Comparison of ENCODE assay signal across 24 mouse cellular contexts in genomic region chr4:94394462-94394861, GRCm38 (mm10).
"Had no signal": no experiment of that assay in that cellular context is flagged by ENCODE, and none has a peak within 500 bp of the region (broad histone marks: within the 10 kb centered on the region; RNA-seq: fewer than 3 reads in every experiment).

No protein-coding gene starts in this region.

- H3K9ac ChIP-seq: heart, embryonic 12.5 days; hindbrain, embryonic 12.5 days; hindbrain, embryonic 15.5 days; intestine, embryonic 15.5 days; limb, embryonic 12.5 days had no signal

- H3K27me3 ChIP-seq: heart, embryonic 12.5 days; hindbrain, embryonic 12.5 days; hindbrain, embryonic 15.5 days; intestine, embryonic 15.5 days; limb, embryonic 12.5 days had no signal

- ATAC-seq: inflammation-experienced regulatory T-cells, adult 6 months; intestine, embryonic 15.5 days; intestine, postnatal 0 days had no signal

- H3K4me2 ChIP-seq: heart, embryonic 12.5 days; hindbrain, embryonic 12.5 days; hindbrain, embryonic 15.5 days; intestine, embryonic 15.5 days; limb, embryonic 12.5 days had no signal

- H3K9me3 ChIP-seq: heart, embryonic 10.5 days; heart, embryonic 12.5 days; hindbrain, embryonic 10.5 days; hindbrain, embryonic 12.5 days; hindbrain, embryonic 15.5 days; intestine, embryonic 15.5 days; limb, embryonic 10.5 days; limb, embryonic 12.5 days had no signal

- H3K27ac ChIP-seq: gastrocnemius, adult 2 months; heart, embryonic 10.5 days; hindbrain, embryonic 10.5 days; hindbrain, embryonic 12.5 days; hindbrain, embryonic 15.5 days; intestine, embryonic 15.5 days; layer of hippocampus, adult 2 months; left cerebral cortex, adult 2 months; limb, embryonic 10.5 days; limb, embryonic 12.5 days had no signal

- DNase-seq: gastrocnemius, adult 2 months; gastrocnemius, postnatal 10 days; gastrocnemius, postnatal 25 days; heart, adult 18-20 months; heart, postnatal 10 days; heart, postnatal 4 days; kidney, adult 18-20 months; kidney, adult 8-10 months; kidney, postnatal 10 days; kidney, postnatal 25 days; kidney, postnatal 4 days; liver had no signal

- H3K4me1 ChIP-seq: heart, embryonic 10.5 days; heart, embryonic 12.5 days; hindbrain, embryonic 10.5 days; hindbrain, embryonic 12.5 days; hindbrain, embryonic 15.5 days; intestine, embryonic 15.5 days; limb, embryonic 10.5 days; limb, embryonic 12.5 days had no signal

- H3K4me3 ChIP-seq: gastrocnemius, adult 2 months; heart, embryonic 10.5 days; heart, embryonic 12.5 days; hindbrain, embryonic 10.5 days; hindbrain, embryonic 12.5 days; hindbrain, embryonic 15.5 days; intestine, embryonic 15.5 days; layer of hippocampus, adult 2 months; left cerebral cortex, adult 2 months; limb, embryonic 10.5 days; limb, embryonic 12.5 days had no signal

- H3K36me3 ChIP-seq: heart, embryonic 10.5 days; heart, embryonic 12.5 days; hindbrain, embryonic 10.5 days; hindbrain, embryonic 12.5 days; hindbrain, embryonic 15.5 days; intestine, embryonic 15.5 days; limb, embryonic 10.5 days; limb, embryonic 12.5 days had no signal
